Mouse (Mus musculus) MEL (cell line): ENCODE results near the gene Derl2. TPM values are rescaled to one million over a fixed set of nuclear protein-coding genes. Genes with fewer than 3 reads are reported as not detected.

Source experiments
- DNase-seq: peaks from one replicate; pipeline ENCODE4 v3.0.0; 2011; ENCODE audit warnings: low read depth, low spot score
- H3K27ac ChIP-seq: 2 replicates; pipeline ENCODE4 v1.5.1; 2012; ENCODE audit warnings: low read depth, mild to moderate bottlenecking, control low read depth, low read length, moderate library complexity; ENCODE audit not compliant: control insufficient read depth
- H3K27me3 ChIP-seq, 2 experiments: fragments of 150-350 bp in 1 of 2; sonication (generic) in 1 of 2; 2 replicates each; pipeline ENCODE4 v1.6.1; 2012; ENCODE audit warnings: low read length in 2 of 2, mild to moderate bottlenecking in 2 of 2, improper control_type of control experiment in 1 of 2, moderate library complexity in 1 of 2; ENCODE audit not compliant: insufficient read depth in 2 of 2, control insufficient read depth in 1 of 2
- H3K36me3 ChIP-seq, 2 experiments: 2 replicates each; pipeline ENCODE4 v1.6.1; 2012 to 2014; ENCODE audit warnings: low read length in 2 of 2, improper control_type of control experiment in 1 of 2, inconsistent platforms in 1 of 2, mild to moderate bottlenecking in 1 of 2; ENCODE audit not compliant: insufficient read depth in 2 of 2, control insufficient read depth in 1 of 2
- H3K4me1 ChIP-seq, 2 experiments: fragments of 150-350 bp in 1 of 2; sonication (generic) in 1 of 2; 2 replicates each; pipeline ENCODE4 v1.6.1; 2012; ENCODE audit warnings: low read length in 2 of 2, improper control_type of control experiment in 1 of 2, mild to moderate bottlenecking in 1 of 2; ENCODE audit not compliant: insufficient read depth in 2 of 2, control insufficient read depth in 1 of 2
- H3K4me3 ChIP-seq, 2 experiments: fragments of 150-350 bp in 1 of 2; sonication (generic) in 1 of 2; 2 replicates each; pipeline ENCODE4 v1.5.1; 2012; ENCODE audit warnings: low read depth in 2 of 2, low read length in 2 of 2, mild to moderate bottlenecking in 2 of 2, moderate library complexity in 2 of 2, control low read depth in 1 of 2, improper control_type of control experiment in 1 of 2; ENCODE audit not compliant: control insufficient read depth in 1 of 2, insufficient read depth in 1 of 2
- H3K79me2 ChIP-seq: 2 replicates; pipeline ENCODE4 v1.6.1; 2012; ENCODE audit warnings: mild to moderate bottlenecking, low read length, moderate library complexity; ENCODE audit not compliant: control insufficient read depth, poor library complexity, insufficient read depth
- H3K9ac ChIP-seq: 2 replicates; pipeline ENCODE4 v1.6.1; 2012; ENCODE audit warnings: low read depth, mild to moderate bottlenecking, control low read depth, low read length, moderate library complexity; ENCODE audit not compliant: control insufficient read depth, poor library complexity, severe bottlenecking
- H3K9me3 ChIP-seq: fragments of 150-350 bp; sonication (generic); replicated peaks from 2 replicates; pipeline ENCODE4 v1.6.1; 2012; ENCODE audit warnings: mild to moderate bottlenecking, low read length, improper control_type of control experiment, moderate library complexity; ENCODE audit not compliant: insufficient read depth
- BHLHE40 ChIP-seq: IDR thresholded peaks from 2 replicates; pipeline ENCODE4 v1.6.1; 2012; ENCODE audit warnings: low read depth, mild to moderate bottlenecking, inconsistent platforms, low read length, improper control_type of control experiment, borderline replicate concordance
- CHD1 ChIP-seq: IDR thresholded peaks from 2 replicates; pipeline ENCODE4 v1.6.1; 2012; ENCODE audit warnings: low read depth, mild to moderate bottlenecking, inconsistent platforms, low read length, improper control_type of control experiment
- CTCF ChIP-seq, 3 experiments: IDR thresholded peaks in 2 of 3; conservative IDR thresholded peaks in 1 of 3; 2 replicates each; pipeline ENCODE4 v1.5.1; 2011 to 2012; ENCODE audit warnings: low read length in 3 of 3, low read depth in 2 of 3, mild to moderate bottlenecking in 2 of 3, improper control_type of control experiment in 1 of 3, inconsistent platforms in 1 of 3, mixed read lengths in 1 of 3, moderate library complexity in 1 of 3; ENCODE audit not compliant: control insufficient read depth in 1 of 3, insufficient read depth in 1 of 3, poor library complexity in 1 of 3, severe bottlenecking in 1 of 3
- ELF1 ChIP-seq: IDR thresholded peaks from 2 replicates; pipeline ENCODE4 v1.6.1; 2014; ENCODE audit warnings: low read depth, mild to moderate bottlenecking, inconsistent platforms, low read length, improper control_type of control experiment, moderate library complexity
- EP300 ChIP-seq, 2 experiments: IDR thresholded peaks; 2 replicates each; pipeline ENCODE4 v1.6.1; 2011; ENCODE audit warnings: improper control_type of control experiment in 2 of 2, low read length in 2 of 2, low read depth in 1 of 2, mild to moderate bottlenecking in 1 of 2
- ETS1 ChIP-seq: IDR thresholded peaks from 2 replicates; pipeline ENCODE4 v1.6.1; 2012; ENCODE audit warnings: low read depth, mild to moderate bottlenecking, inconsistent platforms, low read length, improper control_type of control experiment, moderate library complexity
- GABPA ChIP-seq: IDR thresholded peaks from 2 replicates; pipeline ENCODE4 v1.6.1; 2012; ENCODE audit warnings: low read depth, mild to moderate bottlenecking, inconsistent platforms, low read length, improper control_type of control experiment, moderate library complexity
- JUND ChIP-seq: IDR thresholded peaks from 2 replicates; pipeline ENCODE4 v1.6.1; 2011; ENCODE audit warnings: low read depth, mild to moderate bottlenecking, improper control_type of control experiment, low read length
- KAT2A ChIP-seq: conservative IDR thresholded peaks from 2 replicates; pipeline ENCODE4 v1.6.1; 2012; ENCODE audit warnings: low read depth, low read length, improper control_type of control experiment, inconsistent platforms
- MXI1 ChIP-seq: IDR thresholded peaks from 2 replicates; pipeline ENCODE4 v1.6.1; 2011; ENCODE audit warnings: mild to moderate bottlenecking, low read depth, low read length, improper control_type of control experiment
- MYB ChIP-seq: IDR thresholded peaks from 2 replicates; pipeline ENCODE4 v1.6.1; 2011; ENCODE audit warnings: mild to moderate bottlenecking, low read depth, low read length, improper control_type of control experiment
- NRF1 ChIP-seq: IDR thresholded peaks from 2 replicates; pipeline ENCODE4 v1.6.1; 2014; ENCODE audit warnings: low read depth, mild to moderate bottlenecking, inconsistent platforms, low read length, improper control_type of control experiment, moderate library complexity; ENCODE audit not compliant: poor library complexity, insufficient read depth, severe bottlenecking
- POLR2A ChIP-seq, 2 experiments: IDR thresholded peaks; 2 replicates each; pipeline ENCODE4 v1.6.1; 2011 to 2012; ENCODE audit warnings: low read length in 2 of 2, mild to moderate bottlenecking in 2 of 2, control low read depth in 1 of 2, improper control_type of control experiment in 1 of 2, low read depth in 1 of 2, moderate library complexity in 1 of 2; ENCODE audit not compliant: control insufficient read depth in 1 of 2, insufficient read depth in 1 of 2, poor library complexity in 1 of 2
- POLR2AphosphoS5 ChIP-seq: IDR thresholded peaks from 2 replicates; pipeline ENCODE4 v1.6.1; 2012; ENCODE audit warnings: low read depth, borderline replicate concordance, mild to moderate bottlenecking, inconsistent platforms, low read length, moderate library complexity, mixed read lengths
- RAD21 ChIP-seq: IDR thresholded peaks from 2 replicates; pipeline ENCODE4 v1.6.1; 2011; ENCODE audit warnings: mild to moderate bottlenecking, low read depth, low read length, improper control_type of control experiment
- SIN3A ChIP-seq: IDR thresholded peaks from 2 replicates; pipeline ENCODE4 v1.6.1; 2012; ENCODE audit warnings: low read length, improper control_type of control experiment, inconsistent platforms
- TBP ChIP-seq: IDR thresholded peaks from 2 replicates; pipeline ENCODE4 v1.8.0; 2011; ENCODE audit warnings: low read depth, low read length, improper control_type of control experiment
- ZC3H11A ChIP-seq: IDR thresholded peaks from 2 replicates; pipeline ENCODE4 v1.6.1; 2012; ENCODE audit warnings: low read depth, mild to moderate bottlenecking, inconsistent platforms, low read length, improper control_type of control experiment
- ZMIZ1 ChIP-seq: IDR thresholded peaks from 2 replicates; pipeline ENCODE4 v1.6.1; 2012; ENCODE audit warnings: low read depth, mild to moderate bottlenecking, inconsistent platforms, low read length, improper control_type of control experiment, moderate library complexity
- ZNF384 ChIP-seq: IDR thresholded peaks from 2 replicates; pipeline ENCODE4 v1.6.1; 2012; ENCODE audit warnings: low read depth, mild to moderate bottlenecking, inconsistent platforms, low read length, improper control_type of control experiment
- polyA plus RNA-seq, 2 experiments: library from polyadenylated mRNA; stranded (reverse) in 1 of 2; unstranded in 1 of 2; fragments of >175 nt in 1 of 2; fragments of >200 nt in 1 of 2; gene quantifications; 2 replicates each; pipeline versions ENCODE4 v1.2.1 to v1.2.4; 2012; ENCODE audit warnings: low replicate concordance in 2 of 2, low read depth in 1 of 2; ENCODE audit not compliant: insufficient read length in 2 of 2, insufficient read depth in 1 of 2, missing spikeins in 1 of 2
- total RNA-seq: library from RNA; depleted of rRNA; stranded (reverse); fragments of 300-350 nt; gene quantifications from 2 replicates; pipeline ENCODE4 v1.2.3, GENCODE M21; 2012

Gene Derl2
- total and polyA plus RNA-seq, 3 experiments, result 32.8 TPM; not detected in 1

DNA sequence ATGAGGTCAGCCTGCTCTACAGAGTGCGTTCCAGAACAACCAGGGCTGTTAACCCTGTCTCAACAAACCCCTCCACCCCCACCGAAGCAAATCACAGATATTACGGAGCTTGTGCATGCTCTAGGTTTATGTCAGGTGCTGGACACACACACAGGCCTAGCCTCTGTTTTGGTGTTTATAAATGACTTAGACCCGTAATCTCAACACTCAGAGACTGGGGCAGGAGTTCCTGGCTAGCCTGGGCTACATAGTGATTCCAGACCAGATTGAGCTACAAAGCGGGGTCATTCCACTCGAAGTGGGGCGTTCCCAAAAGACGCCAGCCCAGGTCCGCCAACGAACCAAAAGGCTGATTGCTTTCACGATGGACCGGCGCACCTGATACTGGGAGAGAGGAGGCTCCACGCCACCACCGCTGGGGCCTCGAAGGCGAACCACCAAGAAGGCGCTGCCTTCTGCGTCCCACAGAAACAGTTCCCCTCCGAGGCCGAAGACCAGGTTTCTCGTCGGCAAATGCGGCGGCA is 50.3 kb downstream of the Derl2 start:
- Histone ChIP-seq H3K79me2 (peaks cover 21% of the 10 kb centered on the region), H3K9me3 (no peaks in the 10 kb centered on the region), H3K4me3 (peak overlapping the region; percentile 73 to 91), H3K4me1 (peaks cover 7 to 14% of the 10 kb centered on the region in 2 experiments), H3K9ac (peak overlapping the region; percentile 87), H3K36me3 (peaks cover 17 to 20% of the 10 kb centered on the region in 2 experiments), H3K27me3 (no peaks in the 10 kb centered on the region), H3K27ac (peak overlapping the region; percentile 62)
- TF ChIP-seq ETS1 (0 out of 2 replicates have a peak, but pooled peaks have one; percentile 3), MXI1 (peak; percentile 54; the same call in 1 of the 2 replicates), RAD21 (no peak), CHD1 (peak; percentile 76; the same call in 1 of the 2 replicates)
- no peak for DNase-seq

DNA sequence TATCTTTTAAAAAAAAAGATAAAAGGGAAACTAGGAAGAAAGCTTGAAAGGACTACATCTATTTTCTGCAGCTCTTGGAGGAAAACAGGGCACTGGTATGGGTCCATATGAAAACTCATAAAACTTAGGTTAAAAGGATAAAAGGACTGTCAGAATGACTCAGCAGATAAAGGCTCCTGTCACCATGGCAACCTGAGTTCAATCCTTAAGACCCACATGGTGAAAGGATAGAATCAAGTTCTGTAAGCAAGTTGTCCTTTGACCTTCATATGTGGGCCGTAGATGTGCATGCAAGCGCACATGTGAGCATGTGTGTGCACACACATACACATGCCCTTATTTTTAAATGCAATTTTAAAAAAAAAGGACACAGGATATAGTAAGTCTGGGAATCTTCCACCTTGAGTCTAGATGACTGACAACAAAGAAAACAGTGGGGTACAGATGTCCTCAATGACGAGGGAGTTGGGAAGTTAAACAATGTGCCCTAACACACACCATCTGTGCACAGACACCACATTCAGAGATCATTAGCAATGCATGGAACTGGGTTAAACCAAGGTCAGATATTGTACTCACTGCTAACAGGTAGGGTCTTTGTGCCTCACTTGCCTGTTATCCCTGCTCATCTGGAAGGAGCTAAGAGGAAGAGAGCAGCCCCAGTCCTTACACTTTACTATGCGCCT is 55.3 kb downstream of the Derl2 start:
- Histone ChIP-seq H3K9me3 (no peaks in the 10 kb centered on the region), H3K9ac (no peak overlapping the region), H3K4me3 (no peak overlapping the region), H3K4me1 (peaks cover 8 to 10% of the 10 kb centered on the region in 2 experiments), H3K27ac (no peak overlapping the region; the same call in 1 of the 2 replicates), H3K27me3 (no peaks in the 10 kb centered on the region), H3K36me3 (peaks cover 28 to 52% of the 10 kb centered on the region in 2 experiments), H3K79me2 (peaks cover 12% of the 10 kb centered on the region)
- DNase-seq, result peak; percentile 73
- no peak for TF ChIP-seq ETS1
- TF ChIP-seq KAT2A, result no peak
- TF ChIP-seq EP300 (IDR thresholded peaks at IDR 0.05; ENCODE audit: low read depth in 1 of 2, low read length in 2 of 2), result 0 out of 4 replicates have a peak, but pooled peaks of 1 of the 2 experiments have one; percentile 7
- TF ChIP-seq BHLHE40, result no peak
- TF ChIP-seq MXI1, result peak; percentile 68; the same call in 1 of the 2 replicates
- peak; percentile 93 for TF ChIP-seq GABPA
- TF ChIP-seq CTCF (IDR thresholded peaks at IDR 0.05 in 2 of 3, conservative IDR thresholded peaks at IDR 0.05 in 1 of 3; ENCODE audit: control insufficient read depth in 1 of 3, insufficient read depth in 1 of 3, low read depth in 2 of 3, low read length in 3 of 3, poor library complexity in 1 of 3, severe bottlenecking in 1 of 3), result no peak
- no peak for TF ChIP-seq POLR2AphosphoS5

DNA sequence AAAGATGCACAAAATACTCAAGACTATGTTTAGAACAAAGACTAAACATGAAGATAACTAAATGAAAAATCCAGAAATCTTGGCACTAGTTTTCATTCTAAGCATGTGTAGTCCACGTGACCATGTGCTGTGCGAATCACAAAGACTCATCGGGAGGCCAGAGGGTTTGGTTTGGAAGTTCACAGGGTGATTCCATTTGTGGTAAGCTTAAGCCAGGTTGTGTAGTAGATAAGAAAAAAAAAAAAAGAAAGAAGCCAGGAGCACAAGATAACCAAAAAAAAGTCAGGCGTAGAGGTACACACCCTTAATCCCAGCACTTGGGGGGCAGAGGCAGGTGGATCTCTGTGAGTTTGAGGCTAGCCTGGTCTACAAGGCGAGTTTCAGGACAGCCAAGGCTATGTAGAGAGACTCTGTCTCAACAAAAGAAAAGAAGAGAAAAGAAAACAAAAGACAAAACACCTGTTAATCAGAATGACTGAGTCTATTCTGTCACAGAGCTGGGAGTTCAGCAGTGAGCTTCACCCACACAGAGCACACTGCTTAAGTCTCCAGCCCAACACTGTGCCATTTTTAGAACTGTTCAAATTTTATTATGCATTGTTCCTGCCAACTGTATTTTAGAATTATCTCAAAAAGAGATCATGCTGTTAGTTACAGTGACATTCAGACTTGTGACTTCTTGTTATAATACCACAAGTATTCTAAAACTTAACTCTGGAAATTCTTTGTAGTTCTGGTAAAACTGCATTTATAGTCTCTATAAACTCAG is 58.7 kb downstream of the Derl2 start:
- H3K36me3 ChIP-seq, result peaks cover 18 to 73% of the 10 kb centered on the region in 2 experiments
- H3K27ac ChIP-seq, result no peak overlapping the region
- H3K4me3 ChIP-seq, result no peak overlapping the region
- H3K79me2 ChIP-seq, result 0 out of 2 replicates have a peak, but pooled peaks cover 1% of the 10 kb centered on the region
- peaks cover 6% of the 10 kb centered on the region in 2 experiments for H3K4me1 ChIP-seq
- no peaks in the 10 kb centered on the region for H3K27me3 ChIP-seq
- no peaks in the 10 kb centered on the region for H3K9me3 ChIP-seq
- no peak overlapping the region for H3K9ac ChIP-seq
- peak; percentile 46 for DNase-seq
- TF ChIP-seq ETS1, result no peak
- TF ChIP-seq NRF1, result no peak
- no peak for TF ChIP-seq SIN3A
- no peak for TF ChIP-seq ZMIZ1
- TF ChIP-seq CTCF (IDR thresholded peaks at IDR 0.05 in 2 of 3, conservative IDR thresholded peaks at IDR 0.05 in 1 of 3; ENCODE audit: control insufficient read depth in 1 of 3, insufficient read depth in 1 of 3, low read depth in 2 of 3, low read length in 3 of 3, poor library complexity in 1 of 3, severe bottlenecking in 1 of 3), result no peak
- TF ChIP-seq TBP, result no peak
- TF ChIP-seq MYB, result no peak
- TF ChIP-seq ELF1, result no peak
- peak in 1 of 2 experiments; percentile 49; a peak in 1 of 4 replicates for TF ChIP-seq EP300 (IDR thresholded peaks at IDR 0.05; ENCODE audit: low read depth in 1 of 2, low read length in 2 of 2)
- TF ChIP-seq RAD21, result no peak
- no peak for TF ChIP-seq ZC3H11A
- TF ChIP-seq JUND, result no peak
- TF ChIP-seq POLR2AphosphoS5, result no peak
- TF ChIP-seq POLR2A (IDR thresholded peaks at IDR 0.05; ENCODE audit: control insufficient read depth in 1 of 2, insufficient read depth in 1 of 2, low read depth in 1 of 2, low read length in 2 of 2, poor library complexity in 1 of 2), result no peak
- TF ChIP-seq CHD1, result no peak
- peak; percentile 80 for TF ChIP-seq ZNF384
